Mouse (Mus musculus) megakaryocyte progenitor cell, adult 5-6 weeks (primary cell): ENCODE measurements around the gene Col6a4. TPM values are rescaled to one million over a fixed set of nuclear protein-coding genes. Genes with fewer than 3 reads are reported as not detected.

Experiments used
- ATAC-seq: replicated peaks from 2 replicates; pipeline ENCODE4 v1.8.0; 2016; ENCODE audit warnings: mild to moderate bottlenecking, moderate TSS enrichment, inconsistent platforms; ENCODE audit not compliant: poor library complexity
- total RNA-seq, 2 experiments: library from RNA; stranded (forward) in 1 of 2; stranded (reverse) in 1 of 2; fragments of 157-497, 149-512 nt in 1 of 2; fragments of 200-1000 nt in 1 of 2; gene quantifications; 2 replicates each; pipeline versions ENCODE4 v1.2.3 to v1.2.4; 2015 to 2017

Gene Col6a4
- total RNA-seq, 2 experiments from 2014 or later: not detected

DNA sequence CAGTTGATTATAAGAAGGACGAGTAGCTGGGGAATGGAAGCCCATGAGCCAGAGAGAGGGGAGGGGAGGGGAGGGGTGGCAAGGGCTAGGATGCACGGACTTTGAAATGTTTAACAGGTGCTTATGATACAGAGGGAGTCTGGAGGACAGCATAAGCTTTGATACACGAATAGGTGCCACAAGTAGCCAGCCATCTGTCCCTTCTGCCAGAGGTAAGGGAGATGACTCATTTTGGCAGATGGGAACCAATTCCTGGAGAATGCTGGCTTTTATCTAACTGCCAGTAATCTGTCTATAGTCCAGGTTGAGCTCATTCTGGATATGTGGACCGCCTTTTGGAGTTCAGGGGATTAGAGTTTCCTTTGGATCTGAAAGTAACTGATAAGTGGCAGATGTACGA is 20.3 kb downstream of the Col6a4 start:
- ATAC-seq: no peak

GRCm38 (mm10) chr9:106073956-106074355 is 22.6 kb downstream of the Col6a4 start:
- ATAC-seq: no peak

GRCm38 (mm10) chr9:106071651-106072050 is 24.9 kb downstream of the Col6a4 start:
- ATAC-seq: no peak

DNA sequence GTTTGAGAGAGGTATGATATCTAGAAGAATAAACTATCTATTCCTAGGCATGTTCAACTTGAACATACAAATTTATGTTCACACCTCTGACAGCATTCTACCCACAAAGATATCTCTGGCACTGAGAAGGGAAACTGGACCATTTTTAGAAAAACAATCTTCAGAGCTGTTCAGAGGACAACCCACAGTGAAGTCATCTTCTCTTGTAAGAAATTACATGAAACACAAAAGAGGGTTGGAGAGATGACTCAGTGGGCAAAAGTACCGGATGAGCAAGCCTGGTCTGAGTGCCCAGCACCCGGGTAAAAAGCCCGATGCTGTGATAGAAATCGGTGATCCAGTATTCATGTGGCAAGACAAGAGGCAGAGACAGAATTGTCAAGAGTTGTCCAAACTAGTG is 43.1 kb downstream of the Col6a4 start:
- no peak for ATAC-seq

DNA sequence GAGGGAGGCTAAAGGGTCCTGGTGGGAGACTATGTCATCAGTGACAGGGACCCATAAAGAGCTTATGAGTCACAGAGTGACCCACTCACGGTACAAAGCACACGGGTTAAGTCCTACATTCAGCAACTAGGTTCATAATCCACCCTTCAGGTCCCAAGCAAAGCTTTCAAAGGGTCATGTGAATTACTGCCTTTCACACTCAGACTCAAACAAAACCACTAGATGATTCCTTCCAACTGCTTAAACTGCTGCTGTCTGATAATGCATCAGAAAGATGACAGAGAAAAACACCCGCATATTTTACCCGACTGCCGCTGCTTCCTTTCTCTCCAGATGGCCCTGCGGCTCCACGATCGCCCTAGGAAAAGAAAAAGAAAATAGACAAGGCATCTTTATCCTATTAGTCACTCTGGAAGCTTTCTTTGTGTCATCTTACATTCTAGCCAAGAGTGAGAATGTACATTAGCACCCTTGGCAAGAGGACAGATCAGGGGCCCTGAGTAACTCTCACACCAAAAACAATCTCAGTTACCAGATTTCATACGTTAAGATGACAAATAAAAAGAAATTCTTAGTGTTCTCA is 52.6 kb downstream of the Col6a4 start:
- ATAC-seq: no peak

DNA sequence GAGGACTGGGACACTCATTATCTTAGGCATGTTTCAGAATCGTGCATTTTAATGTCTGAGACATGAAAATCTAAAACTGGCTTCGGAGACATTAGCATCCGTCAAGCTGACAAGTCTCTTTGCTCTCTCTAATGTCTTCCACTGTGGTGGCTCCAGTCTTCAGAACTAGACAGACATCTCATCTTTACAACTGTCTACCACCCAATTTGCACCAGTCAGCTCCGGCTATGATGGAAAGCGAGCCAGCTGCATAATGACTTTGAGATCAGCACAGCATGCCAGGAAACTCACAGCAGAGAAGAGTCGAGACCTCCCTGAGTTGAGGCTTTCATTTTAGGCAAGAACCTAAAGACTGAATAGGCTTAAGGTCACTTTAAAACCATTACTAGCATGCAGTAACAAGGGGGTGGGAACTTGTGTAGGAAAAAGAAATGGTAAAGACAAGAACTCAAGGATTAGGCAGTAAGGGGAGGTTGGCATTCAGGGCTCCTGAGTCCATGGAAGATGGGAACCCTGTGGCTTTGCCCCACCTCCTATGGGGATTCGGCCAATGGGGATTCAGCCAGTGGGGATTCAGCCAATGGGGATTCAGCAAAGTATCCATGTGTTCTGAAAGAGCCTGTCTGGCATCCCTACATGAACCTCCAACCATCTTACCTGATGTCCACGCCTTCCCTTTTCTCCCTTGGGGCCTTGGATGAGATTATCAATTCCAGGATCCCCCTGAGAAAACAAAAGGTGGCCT is 56.5 kb downstream of the Col6a4 start:
- ATAC-seq: no peak

- ATAC-seq: no peak
Observed at GRCm38 (mm10) chr9:106039276-106039675, 57.3 kb downstream of the Col6a4 start.

- peak; percentile 54; the same call in 1 of the 2 replicates for ATAC-seq
Observed at GRCm38 (mm10) chr9:106038865-106039264, 57.7 kb downstream of the Col6a4 start.

- no peak for ATAC-seq
Observed at GRCm38 (mm10) chr9:106015666-106016065, 80.9 kb downstream of the Col6a4 start.

DNA sequence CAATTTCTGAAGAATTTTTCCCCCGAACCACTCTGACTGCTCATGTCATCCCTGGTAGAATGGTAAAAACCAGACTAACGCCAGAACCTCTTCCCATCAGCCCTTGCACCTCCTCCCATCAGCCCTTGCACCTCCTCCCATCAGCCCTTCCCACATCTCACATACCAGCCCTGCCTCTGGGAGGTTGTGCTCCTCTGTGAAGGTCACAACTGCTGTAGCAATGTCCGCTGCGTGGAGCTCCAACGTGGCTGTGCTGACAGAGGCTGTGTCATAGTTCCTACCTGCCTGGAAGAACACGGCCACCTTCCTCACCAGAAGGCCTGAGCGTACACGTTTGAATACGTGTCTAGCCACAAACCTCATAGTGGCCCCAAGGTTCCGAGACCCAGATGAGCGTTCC is 83.4 kb downstream of the Col6a4 start:
- ATAC-seq: no peak

DNA sequence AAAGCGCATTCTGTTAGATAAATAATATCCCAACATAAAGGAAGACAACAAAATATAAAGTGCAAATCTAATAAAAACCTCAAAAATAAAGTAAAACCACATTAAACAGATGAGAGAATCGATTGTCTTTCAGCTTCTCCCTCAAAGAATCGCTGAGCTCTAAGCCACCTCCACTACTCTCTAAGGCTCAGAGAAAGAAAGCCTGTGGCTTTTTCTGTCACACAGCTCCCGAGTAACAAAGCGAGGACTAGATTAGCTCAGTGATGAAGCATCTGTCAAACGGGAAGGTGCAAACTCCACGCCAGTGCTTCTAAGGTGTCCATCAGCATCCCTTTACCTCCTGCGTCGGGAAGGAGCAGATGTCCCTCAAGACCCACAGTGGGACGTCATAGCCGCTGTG is 98.6 kb downstream of the Col6a4 start:
- no peak for ATAC-seq

DNA sequence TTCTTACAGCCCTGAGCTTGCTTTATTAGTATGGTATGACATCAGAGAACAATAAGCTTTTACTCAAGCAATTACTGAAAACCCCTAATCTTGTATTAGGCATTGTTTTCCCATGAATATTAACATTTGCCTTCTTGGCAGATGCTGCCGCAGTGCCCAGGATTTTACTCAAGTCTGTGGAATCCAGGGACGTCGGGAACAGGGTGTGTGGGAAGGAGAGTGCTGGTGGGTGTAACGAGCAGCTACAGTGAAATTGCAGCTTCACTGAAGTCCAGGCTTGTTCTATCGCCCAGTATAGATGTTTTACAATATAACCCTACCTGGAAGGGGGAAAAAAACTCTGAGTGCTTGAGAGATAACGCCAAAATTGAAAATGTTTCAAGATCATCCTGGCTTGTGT is 104.2 kb downstream of the Col6a4 start:
- no peak for ATAC-seq

DNA sequence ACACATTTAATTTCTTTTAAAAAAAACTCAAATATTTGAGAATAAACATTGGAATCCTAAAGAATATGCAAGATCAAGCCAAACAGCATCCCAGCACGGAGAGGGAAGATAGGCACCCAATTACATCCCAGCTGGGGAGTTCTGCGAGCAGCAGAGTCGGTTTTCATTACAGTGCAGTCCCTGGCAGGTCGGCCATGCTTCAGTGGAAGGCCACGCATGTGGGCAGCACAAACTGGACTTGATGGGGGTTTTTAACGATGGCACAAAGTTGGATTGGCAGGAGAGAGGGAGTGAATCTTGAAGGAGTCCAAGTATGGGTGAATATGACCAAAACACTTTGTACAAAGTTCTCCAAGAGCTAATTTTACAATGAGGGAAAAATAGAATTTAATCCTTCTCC is 106.5 kb downstream of the Col6a4 start:
- ATAC-seq: no peak

DNA sequence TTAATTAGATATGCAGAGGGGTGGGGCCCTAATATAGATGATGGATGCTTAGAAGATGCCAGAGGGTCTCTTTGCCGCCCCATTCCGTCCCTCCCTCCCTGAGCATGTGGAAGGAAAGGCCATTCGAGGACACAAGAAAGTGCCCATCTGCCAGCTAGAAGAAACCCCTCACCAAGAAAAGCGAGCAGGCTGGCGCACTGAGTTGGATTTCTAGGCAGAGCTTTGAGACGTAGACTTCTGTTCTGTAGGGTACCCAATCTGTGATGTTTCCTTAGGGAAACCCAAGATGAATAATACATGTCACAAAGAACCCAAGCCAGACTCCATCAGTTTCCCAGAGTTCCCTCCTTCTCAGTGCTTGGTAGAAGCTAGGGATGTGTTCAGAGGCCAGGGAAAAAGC is 107.1 kb downstream of the Col6a4 start:
- ATAC-seq: no peak

GRCm38 (mm10) chr9:105988096-105988495 is 108.5 kb downstream of the Col6a4 start:
- ATAC-seq: peak; percentile 79

GRCm38 (mm10) chr9:105984931-105985519 is 111.6 kb downstream of the Col6a4 start:
- no peak for ATAC-seq

- no peak for ATAC-seq
Observed at GRCm38 (mm10) chr9:105978479-105978878, 118.1 kb downstream of the Col6a4 start.

DNA sequence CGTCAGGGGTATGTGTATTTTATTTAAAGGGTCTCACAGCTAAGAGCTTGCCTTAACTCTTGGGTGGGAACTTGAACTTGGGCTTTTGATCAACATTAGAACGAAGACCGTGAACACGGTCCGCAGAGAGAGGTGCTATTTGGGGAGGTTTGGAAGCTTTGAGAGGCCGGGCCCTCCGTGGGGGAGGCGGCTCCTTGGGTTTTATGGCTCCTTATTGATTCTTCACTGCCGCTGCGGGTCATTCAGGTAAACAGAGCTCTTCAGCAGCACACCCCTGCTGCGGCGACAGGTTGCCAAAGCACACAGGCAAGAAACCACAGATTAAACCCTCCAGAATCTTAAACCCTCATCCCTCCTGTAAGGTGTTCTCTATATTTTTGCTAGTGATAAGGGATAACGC is 119.7 kb downstream of the Col6a4 start:
- no peak for ATAC-seq

DNA sequence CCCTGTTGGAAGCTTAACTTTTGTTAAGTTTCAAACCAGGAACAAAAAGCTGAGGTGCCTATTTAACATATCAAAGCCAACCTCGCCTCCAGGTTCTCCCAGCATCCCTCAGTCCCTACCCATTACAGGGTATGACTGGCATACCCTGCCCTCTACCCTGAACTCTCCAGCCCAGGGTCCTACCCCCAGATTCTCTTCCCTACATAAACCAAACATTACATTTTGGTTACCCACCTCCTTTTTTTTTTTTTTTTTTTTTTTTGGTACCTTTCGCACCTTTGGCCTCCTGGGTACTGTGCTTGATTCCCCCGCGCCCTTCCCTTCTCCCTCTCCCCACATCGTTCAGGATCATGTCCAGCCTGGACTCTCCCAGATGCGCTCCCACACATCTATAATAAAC is 120.3 kb downstream of the Col6a4 start:
- no peak for ATAC-seq

GRCm38 (mm10) chr9:105973736-105974135 is 122.8 kb downstream of the Col6a4 start:
- no peak for ATAC-seq

GRCm38 (mm10) chr9:105972031-105972430 is 124.6 kb downstream of the Col6a4 start:
- no peak for ATAC-seq

- ATAC-seq: no peak
Observed at GRCm38 (mm10) chr9:105971351-105971894, 125.2 kb downstream of the Col6a4 start.
